Mouse (Mus musculus) mouse embryonic stem cell (cell line): ENCODE measurements around the gene Actr2.
"Not testable (repeated sequence)": the region's sequence is repeated elsewhere in the genome, so short reads cannot be mapped to it uniquely, and the experiment has no call there.

Source experiments
- in situ Hi-C, 2 experiments: fragments of 300-500 bp; cut with MboI; formaldehyde crosslinking; loops; 1 replicate in 1 of 2; 3 replicates in 1 of 2; pipeline ENCODE4 v1.14.3; 2019 to 2020; ENCODE audit warnings: low sequenced_read_pairs in 2 of 2, low pct_unique_long_range_greater_than_20kb in 1 of 2, mixed read lengths in 1 of 2; ENCODE audit not compliant: unreplicated experiment in 1 of 2

Actr2 gene

GRCm38 (mm10) chr11:20064086-20064485, 48.6 kb downstream of the Actr2 start:
- in situ Hi-C loops, result not testable (repeated sequence)

- in situ Hi-C loops, result not testable (repeated sequence)
Measured at GRCm38 (mm10) chr11:20062801-20063200, 49.9 kb downstream of the Actr2 start.

- in situ Hi-C loops, result no loop called here
Measured at GRCm38 (mm10) chr11:20059736-20060135, 53.0 kb downstream of the Actr2 start.

GRCm38 (mm10) chr11:20057429-20057828, 55.3 kb downstream of the Actr2 start:
- in situ Hi-C loops, result no loop called here

GRCm38 (mm10) chr11:20056168-20056567, 56.5 kb downstream of the Actr2 start:
- in situ Hi-C loops, result no loop called here

- in situ Hi-C loops, result no loop called here
Measured at GRCm38 (mm10) chr11:20054617-20055016, 58.1 kb downstream of the Actr2 start.

- in situ Hi-C loops, result no loop called here
Measured at GRCm38 (mm10) chr11:20053951-20054350, 58.8 kb downstream of the Actr2 start.

GRCm38 (mm10) chr11:20052814-20053536, 59.7 kb downstream of the Actr2 start:
- in situ Hi-C loops, result no loop called here

- in situ Hi-C loops, result loop anchor here in 1 of 2 experiments (25.0 kb wide), 1 partner anchor 433 kb away; no protein-coding TSS in a partner anchor
Measured at GRCm38 (mm10) chr11:20045586-20045985, 67.1 kb downstream of the Actr2 start.

- in situ Hi-C loops, result loop anchor here in 1 of 2 experiments (25.0 kb wide), 1 partner anchor 431 kb away; no protein-coding TSS in a partner anchor
Measured at GRCm38 (mm10) chr11:20043256-20043655, 69.5 kb downstream of the Actr2 start.

GRCm38 (mm10) chr11:20042106-20042505, 70.6 kb downstream of the Actr2 start:
- in situ Hi-C loops, result loop anchor here in 1 of 2 experiments (25.0 kb wide), 1 partner anchor 430 kb away; no protein-coding TSS in a partner anchor

GRCm38 (mm10) chr11:20041164-20041920, 71.4 kb downstream of the Actr2 start:
- in situ Hi-C loops, result loop anchor here in 1 of 2 experiments (25.0 kb wide), 1 partner anchor 429 kb away; no protein-coding TSS in a partner anchor

GRCm38 (mm10) chr11:20038723-20039122, 74.0 kb downstream of the Actr2 start:
- in situ Hi-C loops, result loop anchor here (10.0 to 25.0 kb wide), 2 partner anchors 124 to 426 kb away; no protein-coding TSS in a partner anchor

GRCm38 (mm10) chr11:20037739-20038138, 75.0 kb downstream of the Actr2 start:
- in situ Hi-C loops, result loop anchor here (10.0 to 25.0 kb wide), 2 partner anchors 123 to 425 kb away; no protein-coding TSS in a partner anchor

- in situ Hi-C loops, result loop anchor here (10.0 to 25.0 kb wide), 2 partner anchors 121 to 424 kb away; no protein-coding TSS in a partner anchor
Measured at GRCm38 (mm10) chr11:20035972-20036371, 76.7 kb downstream of the Actr2 start.

- in situ Hi-C loops, result loop anchor here (10.0 to 25.0 kb wide), 2 partner anchors 121 to 423 kb away; no protein-coding TSS in a partner anchor
Measured at GRCm38 (mm10) chr11:20035343-20035928, 77.3 kb downstream of the Actr2 start.

- in situ Hi-C loops, result loop anchor here (5.0 to 25.0 kb wide), 3 partner anchors 120 to 422 kb away; no protein-coding TSS in a partner anchor
Measured at GRCm38 (mm10) chr11:20034337-20034947, 78.3 kb downstream of the Actr2 start.

- in situ Hi-C loops, result loop anchor here (5.0 to 25.0 kb wide), 3 partner anchors 119 to 421 kb away; no protein-coding TSS in a partner anchor
Measured at GRCm38 (mm10) chr11:20033541-20034160, 79.1 kb downstream of the Actr2 start.
